Mouse (Mus musculus) neural tube, embryonic 11.5 days (tissue): ENCODE data around the gene BC017158. TPM values are rescaled to one million over a fixed set of nuclear protein-coding genes. Genes with fewer than 3 reads are reported as not detected.

Source experiments
- ATAC-seq: fragments of 200-750 bp; cut with Nextera tagmentation; 2 replicates; pipeline ENCODE4 v1.8.0; 2017; ENCODE audit warnings: moderate number of reproducible peaks, mild to moderate bottlenecking, moderate TSS enrichment, moderate library complexity; ENCODE audit not compliant: insufficient read depth, low FRiP score, low TSS enrichment
- DNase-seq: peaks from one replicate; pipeline ENCODE4 v3.0.0-alpha.2; 2015; ENCODE audit warnings: low spot score
- H3K27ac ChIP-seq: fragments of 300-500 bp; sonication (generic); 2 replicates; pipeline ENCODE4 v1.5.1; 2014; ENCODE audit warnings: low read depth, mild to moderate bottlenecking, low read length
- H3K27me3 ChIP-seq: fragments of 300-500 bp; sonication (generic); 2 replicates; pipeline ENCODE4 v1.6.1; 2014; ENCODE audit warnings: mild to moderate bottlenecking, low read length, mixed read lengths; ENCODE audit not compliant: control insufficient read depth, insufficient read depth
- H3K36me3 ChIP-seq: fragments of 300-500 bp; sonication (generic); 2 replicates; pipeline ENCODE4 v1.6.1; 2014; ENCODE audit warnings: mild to moderate bottlenecking, low read length, moderate library complexity, mixed read lengths; ENCODE audit not compliant: control insufficient read depth, insufficient read depth
- H3K4me1 ChIP-seq: fragments of 300-500 bp; sonication (generic); 2 replicates; pipeline ENCODE4 v1.6.1; 2014; ENCODE audit warnings: low read length, mixed read lengths; ENCODE audit not compliant: control insufficient read depth, insufficient read depth
- H3K4me2 ChIP-seq: fragments of 300-500 bp; sonication (generic); 2 replicates; pipeline ENCODE4 v1.6.1; 2014; ENCODE audit warnings: low read depth, mild to moderate bottlenecking, moderate library complexity
- H3K4me3 ChIP-seq: fragments of 300-500 bp; sonication (generic); 2 replicates; pipeline ENCODE4 v1.5.1; 2014; ENCODE audit warnings: low read depth, low read length
- H3K9ac ChIP-seq: fragments of 300-500 bp; sonication (generic); 2 replicates; pipeline ENCODE4 v1.6.1; 2014; ENCODE audit warnings: mild to moderate bottlenecking, low read length
- H3K9me3 ChIP-seq: fragments of 300-500 bp; sonication (generic); 2 replicates; pipeline ENCODE4 v1.6.1; 2016; ENCODE audit warnings: low read length; ENCODE audit not compliant: control insufficient read depth
- WGBS: fragments of 180-500 bp; shearing (Covaris S2); extraction: QIAGEN DNeasy Blood & Tissue Kit; methylation state at CpG from one replicate; pipeline ENCODE4 v1.1.7; 2014; 5-methylcytosine and 5-hydroxymethylcytosine counted together
- polyA plus RNA-seq: library from polyadenylated mRNA; unstranded; fragments of >200 nt; fragmentation: Nextera tagmentation; extraction: Ambion mirVana; gene quantifications from 2 replicates; pipeline ENCODE4 v1.2.1, GENCODE M21; 2014

The BC017158 gene
- polyA plus RNA-seq, 1 experiment from 2014 or later = 24.2 TPM

GRCm38 (mm10) chr7:128302151-128302550 is 4.2 kb upstream of the BC017158 start:
- H3K9ac ChIP-seq = no peak overlapping the region
- DNase-seq (no peak), ATAC-seq (no peak)
- WGBS = 86% methylated on average over 3 of the region's 3 CpGs
- peaks cover 2% of the 10 kb centered on the region for H3K4me1 ChIP-seq
- no peaks in the 10 kb centered on the region for H3K9me3 ChIP-seq
- no peak overlapping the region for H3K4me2 ChIP-seq
- H3K36me3 ChIP-seq = no peaks in the 10 kb centered on the region
- H3K27ac ChIP-seq = no peak overlapping the region
- H3K27me3 ChIP-seq = no peaks in the 10 kb centered on the region
- H3K4me3 ChIP-seq = no peak overlapping the region

- Histone ChIP-seq H3K9me3 (no peaks in the 10 kb centered on the region), H3K9ac (no peak overlapping the region), H3K36me3 (no peaks in the 10 kb centered on the region), H3K27ac (no peak overlapping the region), H3K27me3 (no peaks in the 10 kb centered on the region), H3K4me1 (peaks cover 4% of the 10 kb centered on the region), H3K4me2 (no peak overlapping the region), H3K4me3 (no peak overlapping the region)
- DNase-seq (no peak), ATAC-seq (no peak)
- WGBS = 88% methylated on average over 3 of the region's 3 CpGs
These were observed 3.0 kb upstream of the BC017158 start for GRCm38 (mm10) chr7:128300952-128301351.

GRCm38 (mm10) chr7:128298481-128299342 is 742 bp upstream of the BC017158 start:
- WGBS = 88% methylated on average over 8 of the region's 8 CpGs

GRCm38 (mm10) chr7:128297291-128297616 is 716 bp downstream of the BC017158 start:
- H3K9ac ChIP-seq = peak overlapping the region; percentile 82
- no peaks in the 10 kb centered on the region for H3K36me3 ChIP-seq
- no peak; the same call in 1 of the 2 replicates for ATAC-seq
- no peak for DNase-seq
- peaks cover 4% of the 10 kb centered on the region for H3K4me1 ChIP-seq
- H3K27ac ChIP-seq = no peak overlapping the region
- peak overlapping the region; percentile 69 for H3K4me3 ChIP-seq
- WGBS = 40% methylated on average over 10 of the region's 10 CpGs
- no peaks in the 10 kb centered on the region for H3K27me3 ChIP-seq
- H3K9me3 ChIP-seq = no peaks in the 10 kb centered on the region
- peak overlapping the region; percentile 85 for H3K4me2 ChIP-seq

More at GRCm38 (mm10) chr7:128298481-128299342, 742 bp upstream of the BC017158 start:
- Histone ChIP-seq H3K27ac (no peak overlapping the region), H3K9me3 (no peaks in the 10 kb centered on the region), H3K27me3 (no peaks in the 10 kb centered on the region), H3K4me3 (peak overlapping the region; percentile 69), H3K4me1 (peaks cover 4% of the 10 kb centered on the region), H3K9ac (no peak overlapping the region; the same call in 1 of the 2 replicates), H3K4me2 (peak overlapping the region; percentile 85), H3K36me3 (no peaks in the 10 kb centered on the region)
- DNase-seq (no peak), ATAC-seq (no peak)

- Histone ChIP-seq H3K4me2 (no peak overlapping the region), H3K27me3 (no peaks in the 10 kb centered on the region), H3K4me1 (peaks cover 4% of the 10 kb centered on the region), H3K9ac (no peak overlapping the region), H3K4me3 (no peak overlapping the region), H3K27ac (no peak overlapping the region), H3K9me3 (no peaks in the 10 kb centered on the region), H3K36me3 (no peaks in the 10 kb centered on the region)
- DNase-seq = no peak
- no peak for ATAC-seq
- WGBS = 67% methylated on average over 3 of the region's 3 CpGs
These were observed 1.5 kb downstream of the BC017158 start for GRCm38 (mm10) chr7:128296514-128296913.

GRCm38 (mm10) chr7:128294785-128295184 is 3.2 kb downstream of the BC017158 start:
- no peaks in the 10 kb centered on the region for H3K27me3 ChIP-seq
- no peak overlapping the region for H3K27ac ChIP-seq
- no peak overlapping the region for H3K4me2 ChIP-seq
- no peaks in the 10 kb centered on the region for H3K9me3 ChIP-seq
- no peak overlapping the region for H3K4me3 ChIP-seq
- ATAC-seq (no peak), DNase-seq (no peak)
- no peaks in the 10 kb centered on the region for H3K36me3 ChIP-seq
- H3K4me1 ChIP-seq = peaks cover 4% of the 10 kb centered on the region
- no peak overlapping the region for H3K9ac ChIP-seq
- WGBS = 87% methylated on average over 10 of the region's 10 CpGs

GRCm38 (mm10) chr7:128288923-128289544 is 8.9 kb downstream of the BC017158 start:
- H3K4me1 ChIP-seq = no peaks in the 10 kb centered on the region
- no peak overlapping the region for H3K4me2 ChIP-seq
- no peaks in the 10 kb centered on the region for H3K27me3 ChIP-seq
- no peaks in the 10 kb centered on the region for H3K36me3 ChIP-seq
- DNase-seq = peak; percentile 60
- 20% methylated on average over 9 of the region's 9 CpGs for WGBS
- H3K9me3 ChIP-seq = no peaks in the 10 kb centered on the region
- no peak overlapping the region for H3K4me3 ChIP-seq
- ATAC-seq = no peak
- H3K9ac ChIP-seq = no peak overlapping the region
- peak overlapping the region; percentile 36; the same call in 1 of the 2 replicates for H3K27ac ChIP-seq

- H3K9me3 ChIP-seq = no peaks in the 10 kb centered on the region
- H3K9ac ChIP-seq = no peak overlapping the region
- WGBS = 92% methylated on average over 8 of the region's 8 CpGs
- no peak for ATAC-seq
- H3K36me3 ChIP-seq = no peaks in the 10 kb centered on the region
- DNase-seq = no peak
- H3K4me3 ChIP-seq = no peak overlapping the region
- peaks cover 4% of the 10 kb centered on the region; the same call in 1 of the 2 replicates for H3K4me1 ChIP-seq
- no peak overlapping the region for H3K4me2 ChIP-seq
- H3K27ac ChIP-seq = no peak overlapping the region
- H3K27me3 ChIP-seq = no peaks in the 10 kb centered on the region
These were observed 12.9 kb downstream of the BC017158 start for GRCm38 (mm10) chr7:128285060-128285459.
